Mouse (Mus musculus): Measurements from ENCODE around the gene Clec2g. TPM values are rescaled to one million over a fixed set of nuclear protein-coding genes. Genes with fewer than 3 reads are reported as not detected.

Gene Clec2g
- 0.97 TPM for polyA plus RNA-seq (2015; fragmentation: Illumina TruSeq; extraction: RNeasy Lipid Tissue Mini Kit (QIAGEN cat#74804); ENCODE audit: insufficient read depth, low replicate concordance)

GRCm38 (mm10) chr6:128934081-128934480 lies at the start of gene Clec2g:
Clec2g (plus strand) TSS chr6:128934381.

GRCm38 (mm10) chr6:128887091-128887790 lies 46.9 kb upstream of the Clec2g start, which contains the start of gene Clec2i:
Clec2i (plus strand) TSS chr6:128887588.

GRCm38 (mm10) chr6:128890948-128891355 lies 43.2 kb upstream of the Clec2g start, which contains the start of gene BC035044:
BC035044 (minus strand) TSS chr6:128891126.

Other genes with a start within 250 kb of the Clec2g start
- gene Klrb1, start 211.3 kb upstream of the Clec2g start, polyA plus RNA-seq (2015; fragmentation: Illumina TruSeq; extraction: RNeasy Lipid Tissue Mini Kit (QIAGEN cat#74804); ENCODE audit: insufficient read depth, low replicate concordance), result 2.2 TPM
- gene Klrb1c, start 145.2 kb upstream of the Clec2g start, polyA plus RNA-seq (2015; fragmentation: Illumina TruSeq; extraction: RNeasy Lipid Tissue Mini Kit (QIAGEN cat#74804); ENCODE audit: insufficient read depth, low replicate concordance), result 27.6 TPM
- gene Gm44511, start 108.1 kb upstream of the Clec2g start, polyA plus RNA-seq (2015; fragmentation: Illumina TruSeq; extraction: RNeasy Lipid Tissue Mini Kit (QIAGEN cat#74804); ENCODE audit: insufficient read depth, low replicate concordance), result 1.7 TPM
- 6.6 TPM for gene Klrb1b, start 108.0 kb upstream of the Clec2g start, polyA plus RNA-seq (2015; fragmentation: Illumina TruSeq; extraction: RNeasy Lipid Tissue Mini Kit (QIAGEN cat#74804); ENCODE audit: insufficient read depth, low replicate concordance)
- 177 TPM for gene Clec2i, start 46.8 kb upstream of the Clec2g start, polyA plus RNA-seq (2015; fragmentation: Illumina TruSeq; extraction: RNeasy Lipid Tissue Mini Kit (QIAGEN cat#74804); ENCODE audit: insufficient read depth, low replicate concordance)
- gene BC035044, start 43.3 kb upstream of the Clec2g start, polyA plus RNA-seq (2015; fragmentation: Illumina TruSeq; extraction: RNeasy Lipid Tissue Mini Kit (QIAGEN cat#74804); ENCODE audit: insufficient read depth, low replicate concordance), result 101 TPM
- gene Klrb1f, start 111.5 kb downstream of the Clec2g start, polyA plus RNA-seq (2015; fragmentation: Illumina TruSeq; extraction: RNeasy Lipid Tissue Mini Kit (QIAGEN cat#74804); ENCODE audit: insufficient read depth, low replicate concordance), result 13.9 TPM
- gene Clec2e, start 166.5 kb downstream of the Clec2g start, polyA plus RNA-seq (2015; fragmentation: Illumina TruSeq; extraction: RNeasy Lipid Tissue Mini Kit (QIAGEN cat#74804); ENCODE audit: insufficient read depth, low replicate concordance), result not detected
- gene Clec2d, start 246.2 kb downstream of the Clec2g start, polyA plus RNA-seq (2015; fragmentation: Illumina TruSeq; extraction: RNeasy Lipid Tissue Mini Kit (QIAGEN cat#74804); ENCODE audit: insufficient read depth, low replicate concordance), result 375 TPM